Mouse (Mus musculus) brain, embryonic 14.5 days (tissue): ENCODE data around the gene Naif1.

Experiments used
- CTCF ChIP-seq: fragments of 200-500 bp; IDR thresholded peaks from 2 replicates; pipeline ENCODE4 v1.5.1; 2012; ENCODE audit warnings: inconsistent platforms, mild to moderate bottlenecking, moderate library complexity, borderline replicate concordance; ENCODE audit not compliant: insufficient read depth, insufficient read length; ENCODE audit errors: extremely low read depth
- POLR2A ChIP-seq: fragments of 200-500 bp; IDR thresholded peaks from 2 replicates; pipeline ENCODE4 v1.6.1; 2012; ENCODE audit warnings: mild to moderate bottlenecking, inconsistent platforms, borderline replicate concordance; ENCODE audit not compliant: poor library complexity, insufficient read depth, insufficient read length, severe bottlenecking; ENCODE audit errors: extremely low read depth

GRCm38 (mm10) chr2:32471681-32472061 is 21.4 kb downstream of the Naif1 start:
- no peak for TF ChIP-seq POLR2A
- 0 out of 2 replicates have a peak, but pooled peaks have one; percentile 15 for TF ChIP-seq CTCF
